Mouse (Mus musculus): ENCODE data around the gene Cfap69. TPM values are rescaled to one million over a fixed set of nuclear protein-coding genes. Genes with fewer than 3 reads are reported as not detected.

Gene Cfap69
- polyA plus RNA-seq, 1 experiment from 2014 or later, result 2.4 TPM

GRCm38 (mm10) chr5:5625491-5625890 lies 38.5 kb downstream of the Cfap69 start:
- WGBS, result 76% methylated on average over 3 of the region's 3 CpGs
- DNase-seq (ENCODE audit: low spot score), result no peak

GRCm38 (mm10) chr5:5618329-5618728 lies 45.7 kb downstream of the Cfap69 start:
- Histone ChIP-seq H3K27ac (no peak overlapping the region), H3K4me3 (no peak overlapping the region), H3K4me1 (no peaks in the 10 kb centered on the region), H3K27me3 (ENCODE audit: low read depth, poor library complexity, severe bottlenecking) (no peaks in the 10 kb centered on the region), H3K9me3 (replicated peaks) (no peaks in the 10 kb centered on the region), H3K36me3 (no peaks in the 10 kb centered on the region)
- DNase-seq (ENCODE audit: low spot score), result no peak
- 70% methylated on average over 4 of the region's 4 CpGs for WGBS

More at GRCm38 (mm10) chr5:5625491-5625890, 38.5 kb downstream of the Cfap69 start:
- no peaks in the 10 kb centered on the region for H3K4me1 ChIP-seq
- H3K9me3 ChIP-seq (replicated peaks), result no peaks in the 10 kb centered on the region
- no peaks in the 10 kb centered on the region for H3K27me3 ChIP-seq (ENCODE audit: low read depth, poor library complexity, severe bottlenecking)
- H3K4me3 ChIP-seq, result no peak overlapping the region
- no peaks in the 10 kb centered on the region for H3K36me3 ChIP-seq
- H3K27ac ChIP-seq, result no peak overlapping the region

- Histone ChIP-seq H3K27ac (no peak overlapping the region), H3K4me3 (no peak overlapping the region), H3K27me3 (ENCODE audit: low read depth, poor library complexity, severe bottlenecking) (no peaks in the 10 kb centered on the region), H3K4me1 (no peaks in the 10 kb centered on the region), H3K36me3 (no peaks in the 10 kb centered on the region), H3K9me3 (replicated peaks) (no peaks in the 10 kb centered on the region)
- 62% methylated on average over 3 of the region's 3 CpGs for WGBS
- no peak for DNase-seq (ENCODE audit: low spot score)
These were observed 53.5 kb downstream of the Cfap69 start for GRCm38 (mm10) chr5:5610540-5610939.

- 83% methylated on average over 3 of the region's 3 CpGs for WGBS
- Histone ChIP-seq H3K4me3 (no peak overlapping the region), H3K4me1 (no peaks in the 10 kb centered on the region), H3K27me3 (ENCODE audit: low read depth, poor library complexity, severe bottlenecking) (no peaks in the 10 kb centered on the region), H3K27ac (no peak overlapping the region), H3K9me3 (replicated peaks) (no peaks in the 10 kb centered on the region), H3K36me3 (no peaks in the 10 kb centered on the region)
- DNase-seq (ENCODE audit: low spot score), result no peak
These were observed 76.4 kb downstream of the Cfap69 start for GRCm38 (mm10) chr5:5587686-5588085.

- no peaks in the 10 kb centered on the region for H3K36me3 ChIP-seq
- H3K4me3 ChIP-seq, result peak within 1 kb of the TSS; percentile 57
- peaks cover 24% of the 10 kb centered on the region for H3K27me3 ChIP-seq (ENCODE audit: low read depth, poor library complexity, severe bottlenecking)
- peak; percentile 48 for DNase-seq (ENCODE audit: low spot score)
- H3K9me3 ChIP-seq (replicated peaks), result no peaks in the 10 kb centered on the region
- H3K27ac ChIP-seq, result no peak within 1 kb of the TSS
- H3K4me1 ChIP-seq, result 0 out of 2 replicates have a peak, but pooled peaks cover 5% of the 10 kb centered on the region
- under 1% methylated on average over 24 of the region's 24 CpGs for WGBS
These were observed 90.2 kb downstream of the Cfap69 start, which contains the start of gene Gm8773 for GRCm38 (mm10) chr5:5573749-5574317. Gene Gm8773 (plus strand): TSS chr5:5573799.

- no peak for DNase-seq (ENCODE audit: low spot score)
- H3K27me3 ChIP-seq (ENCODE audit: low read depth, poor library complexity, severe bottlenecking), result no peaks in the 10 kb centered on the region
- no peaks in the 10 kb centered on the region for H3K9me3 ChIP-seq (replicated peaks)
- no peak overlapping the region for H3K4me3 ChIP-seq
- peaks cover 7% of the 10 kb centered on the region for H3K4me1 ChIP-seq
- 72% methylated on average over 3 of the region's 3 CpGs for WGBS
- H3K27ac ChIP-seq, result no peak overlapping the region
- H3K36me3 ChIP-seq, result no peaks in the 10 kb centered on the region
These were observed 101.6 kb downstream of the Cfap69 start for GRCm38 (mm10) chr5:5562435-5562834.

- no peak for DNase-seq (ENCODE audit: low spot score)
- H3K4me3 ChIP-seq, result no peak overlapping the region
- H3K4me1 ChIP-seq, result peaks cover 7% of the 10 kb centered on the region
- H3K9me3 ChIP-seq (replicated peaks), result no peaks in the 10 kb centered on the region
- no peaks in the 10 kb centered on the region for H3K36me3 ChIP-seq
- H3K27me3 ChIP-seq (ENCODE audit: low read depth, poor library complexity, severe bottlenecking), result no peaks in the 10 kb centered on the region
- 69% methylated on average over 4 of the region's 4 CpGs for WGBS
- H3K27ac ChIP-seq, result no peak overlapping the region
These were observed 102.9 kb downstream of the Cfap69 start for GRCm38 (mm10) chr5:5561041-5561706.

- Histone ChIP-seq H3K4me3 (peak overlapping the region; percentile 77), H3K9me3 (replicated peaks) (no peaks in the 10 kb centered on the region), H3K36me3 (peaks cover 13% of the 10 kb centered on the region), H3K27ac (peak overlapping the region; percentile 95), H3K4me1 (peaks cover 7% of the 10 kb centered on the region), H3K27me3 (ENCODE audit: low read depth, poor library complexity, severe bottlenecking) (no peaks in the 10 kb centered on the region)
- DNase-seq (ENCODE audit: low spot score), result no peak
- WGBS, result 43% methylated on average over 8 of the region's 8 CpGs
These were observed 104.2 kb downstream of the Cfap69 start for GRCm38 (mm10) chr5:5559798-5560197.

GRCm38 (mm10) chr5:5559079-5559740 lies 104.8 kb downstream of the Cfap69 start, which contains the start of gene Gtpbp10:
Gene Gtpbp10 (minus strand): TSS chr5:5559538.
- Histone ChIP-seq H3K4me3 (peak within 1 kb of the TSS; percentile 77), H3K4me1 (peaks cover 7% of the 10 kb centered on the region), H3K27ac (peak within 1 kb of the TSS; percentile 95), H3K36me3 (peaks cover 19% of the 10 kb centered on the region), H3K9me3 (replicated peaks) (no peaks in the 10 kb centered on the region), H3K27me3 (ENCODE audit: low read depth, poor library complexity, severe bottlenecking) (no peaks in the 10 kb centered on the region)
- 0% methylated on average over 43 of the region's 43 CpGs for WGBS
- peak; percentile 96 for DNase-seq (ENCODE audit: low spot score)

GRCm38 (mm10) chr5:5551110-5551509 lies 112.9 kb downstream of the Cfap69 start:
- Histone ChIP-seq H3K9me3 (replicated peaks) (no peaks in the 10 kb centered on the region), H3K36me3 (peaks cover 94% of the 10 kb centered on the region), H3K27ac (no peak overlapping the region), H3K27me3 (ENCODE audit: low read depth, poor library complexity, severe bottlenecking) (no peaks in the 10 kb centered on the region), H3K4me3 (no peak overlapping the region), H3K4me1 (no peaks in the 10 kb centered on the region)
- 84% methylated on average over 1 of the region's 1 CpGs for WGBS
- no peak for DNase-seq (ENCODE audit: low spot score)

- Histone ChIP-seq H3K27ac (no peak overlapping the region), H3K36me3 (peaks cover 77% of the 10 kb centered on the region), H3K4me1 (no peaks in the 10 kb centered on the region), H3K27me3 (ENCODE audit: low read depth, poor library complexity, severe bottlenecking) (no peaks in the 10 kb centered on the region), H3K9me3 (replicated peaks) (no peaks in the 10 kb centered on the region), H3K4me3 (no peak overlapping the region)
- DNase-seq (ENCODE audit: low spot score), result no peak
- WGBS, result 83% methylated on average over 3 of the region's 3 CpGs
These were observed 123.7 kb downstream of the Cfap69 start for GRCm38 (mm10) chr5:5540385-5540784.

GRCm38 (mm10) chr5:5539771-5540170 lies 124.3 kb downstream of the Cfap69 start:
- Histone ChIP-seq H3K27me3 (ENCODE audit: low read depth, poor library complexity, severe bottlenecking) (no peaks in the 10 kb centered on the region), H3K36me3 (peaks cover 73% of the 10 kb centered on the region), H3K4me1 (no peaks in the 10 kb centered on the region), H3K9me3 (replicated peaks) (no peaks in the 10 kb centered on the region), H3K4me3 (no peak overlapping the region), H3K27ac (no peak overlapping the region)
- WGBS, result 89% methylated on average over 3 of the region's 3 CpGs
- no peak for DNase-seq (ENCODE audit: low spot score)

GRCm38 (mm10) chr5:5536131-5536530 lies 127.9 kb downstream of the Cfap69 start:
- Histone ChIP-seq H3K36me3 (peaks cover 36% of the 10 kb centered on the region), H3K4me3 (no peak overlapping the region), H3K9me3 (replicated peaks) (no peaks in the 10 kb centered on the region), H3K27ac (no peak overlapping the region), H3K4me1 (no peaks in the 10 kb centered on the region), H3K27me3 (ENCODE audit: low read depth, poor library complexity, severe bottlenecking) (no peaks in the 10 kb centered on the region)
- WGBS, result 97% methylated on average over 1 of the region's 1 CpGs
- no peak for DNase-seq (ENCODE audit: low spot score)

Measured in limb, embryonic 10.5 days (tissue).